Mouse (Mus musculus) neural tube, embryonic 14.5 days (tissue): ENCODE measurements around the gene Tpbgl. TPM values are rescaled to one million over a fixed set of nuclear protein-coding genes. Genes with fewer than 3 reads are reported as not detected.

Source experiments
- ATAC-seq: fragments of 200-750 bp; cut with Nextera tagmentation; 2 replicates; pipeline ENCODE4 v1.8.0; 2017; ENCODE audit warnings: low read depth, mild to moderate bottlenecking, moderate TSS enrichment, moderate library complexity
- H3K27ac ChIP-seq: fragments of 300-500 bp; sonication (generic); 2 replicates; pipeline ENCODE4 v1.5.1; 2014; ENCODE audit warnings: low read depth, mild to moderate bottlenecking, control low read depth, low read length, moderate library complexity, mixed read lengths
- H3K27me3 ChIP-seq: fragments of 300-500 bp; sonication (generic); 2 replicates; pipeline ENCODE4 v1.6.1; 2014; ENCODE audit warnings: low read length; ENCODE audit not compliant: control insufficient read depth, insufficient read depth
- H3K36me3 ChIP-seq: fragments of 300-500 bp; sonication (generic); 2 replicates; pipeline ENCODE4 v1.6.1; 2014; ENCODE audit warnings: low read length, mixed read lengths; ENCODE audit not compliant: control insufficient read depth, insufficient read depth
- H3K4me1 ChIP-seq: fragments of 300-500 bp; sonication (generic); 2 replicates; pipeline ENCODE4 v1.6.1; 2014; ENCODE audit warnings: low read length; ENCODE audit not compliant: control insufficient read depth, insufficient read depth
- H3K4me2 ChIP-seq: fragments of 300-500 bp; sonication (generic); 2 replicates; pipeline ENCODE4 v1.6.1; 2014; ENCODE audit warnings: mild to moderate bottlenecking, low read depth, low read length, control low read depth
- H3K4me3 ChIP-seq: fragments of 300-500 bp; sonication (generic); 2 replicates; pipeline ENCODE4 v1.5.1; 2014; ENCODE audit warnings: low read depth, low read length, control low read depth, mixed read lengths
- H3K9ac ChIP-seq: fragments of 300-500 bp; sonication (generic); replicated peaks from 2 replicates; pipeline ENCODE4 v1.6.1; 2014; ENCODE audit warnings: low read depth, mild to moderate bottlenecking, control low read depth, low read length, mixed read lengths
- H3K9me3 ChIP-seq: fragments of 300-500 bp; sonication (generic); 2 replicates; pipeline ENCODE4 v1.6.1; 2016; ENCODE audit warnings: low read length; ENCODE audit not compliant: control insufficient read depth
- whole genome bisulfite sequencing: fragments of 180-500 bp; shearing (Covaris S2); extraction: QIAGEN DNeasy Blood & Tissue Kit; methylation state at CpG from one replicate; pipeline ENCODE4 v1.1.7; 2014; 5-methylcytosine and 5-hydroxymethylcytosine counted together
- polyA plus RNA-seq: library from polyadenylated mRNA; unstranded; fragments of >200 nt; fragmentation: Nextera tagmentation; extraction: Ambion mirVana; gene quantifications from 2 replicates; pipeline ENCODE4 v1.2.1, GENCODE M21; 2014

The Tpbgl gene
- polyA plus RNA-seq, result 1.8 and 3.5 TPM in 2 replicates

DNA sequence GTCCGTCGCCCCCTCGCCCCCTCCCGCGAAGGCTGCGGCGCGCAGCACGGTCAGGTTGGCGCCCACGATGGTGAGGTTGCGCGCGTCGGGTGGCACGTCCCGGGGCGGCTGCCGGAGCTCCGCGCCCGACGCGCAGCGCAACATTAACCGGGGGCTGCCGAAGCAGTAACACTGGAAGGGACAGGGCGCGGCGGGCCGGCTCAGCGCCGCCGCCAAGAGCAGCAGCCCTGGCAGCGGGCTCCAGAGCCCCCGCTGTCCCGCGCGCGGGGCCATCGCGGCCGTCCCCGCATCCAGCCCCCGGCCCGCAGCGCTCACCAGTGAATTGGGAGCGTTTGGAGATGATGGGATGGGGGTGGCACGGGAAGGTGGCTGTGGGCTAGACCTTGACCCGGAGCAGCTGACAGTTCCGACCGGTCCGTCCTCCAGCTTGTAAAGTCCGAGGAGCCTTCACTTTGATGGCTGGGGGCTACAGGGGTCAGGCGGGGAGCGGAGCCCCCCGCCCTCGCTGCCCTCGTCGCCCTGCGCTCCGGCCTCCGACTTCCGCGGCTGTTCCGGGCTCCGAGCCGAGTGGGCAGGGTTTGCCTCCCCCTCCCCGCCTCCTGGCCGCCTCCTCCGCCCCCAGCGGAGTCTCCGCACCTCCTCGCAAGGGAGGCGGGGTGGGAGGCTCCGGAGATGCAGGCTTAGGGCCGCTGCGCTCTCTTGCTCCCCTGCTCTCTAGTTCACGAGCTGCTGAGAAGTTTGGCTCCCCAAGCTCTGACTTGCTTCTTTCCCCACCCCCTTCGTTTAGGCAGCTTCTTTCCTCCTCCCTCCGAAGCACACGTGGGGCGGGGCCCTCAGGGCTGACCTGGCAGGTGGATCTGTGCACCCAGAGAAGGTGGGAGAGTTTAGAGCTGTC is at the start of gene Tpbgl:
Gene Tpbgl, minus strand, starts transcription at position 728 of the 895 bp plus-strand sequence.
- Histone ChIP-seq H3K27ac (peak within 1 kb of the TSS; percentile 55), H3K4me1 (peaks cover 12% of the 10 kb centered on the region), H3K27me3 (peaks cover 27% of the 10 kb centered on the region), H3K9ac (peak within 1 kb of the TSS; percentile 63), H3K4me2 (peak within 1 kb of the TSS; percentile 86), H3K4me3 (peak within 1 kb of the TSS; percentile 44), H3K36me3 (no peaks in the 10 kb centered on the region), H3K9me3 (no peaks in the 10 kb centered on the region)
- peak; percentile 42 for ATAC-seq
- WGBS, result under 1% methylated on average over 67 of the region's 83 CpGs

GRCm38 (mm10) chr7:99674890-99675289 is 48.0 kb upstream of the Tpbgl start:
- WGBS, result 89% methylated on average over 3 of the region's 3 CpGs

GRCm38 (mm10) chr7:99674209-99674608 is 47.3 kb upstream of the Tpbgl start:
- H3K9ac ChIP-seq, result no peak overlapping the region
- ATAC-seq, result no peak
- 82% methylated on average over 5 of the region's 5 CpGs for WGBS

More at GRCm38 (mm10) chr7:99674890-99675289, 48.0 kb upstream of the Tpbgl start:
- ATAC-seq, result no peak
- Histone ChIP-seq H3K4me1 (no peaks in the 10 kb centered on the region), H3K36me3 (no peaks in the 10 kb centered on the region), H3K27me3 (no peaks in the 10 kb centered on the region), H3K9ac (no peak overlapping the region), H3K27ac (no peak overlapping the region), H3K9me3 (no peaks in the 10 kb centered on the region), H3K4me2 (no peak overlapping the region), H3K4me3 (no peak overlapping the region)

GRCm38 (mm10) chr7:99673188-99673587 is 46.3 kb upstream of the Tpbgl start:
- WGBS, result 79% methylated on average over 8 of the region's 8 CpGs
- Histone ChIP-seq H3K27ac (peak overlapping the region; percentile 22; the same call in 1 of the 2 replicates), H3K27me3 (no peaks in the 10 kb centered on the region), H3K4me2 (no peak overlapping the region), H3K9me3 (no peaks in the 10 kb centered on the region), H3K4me3 (no peak overlapping the region), H3K36me3 (no peaks in the 10 kb centered on the region), H3K9ac (no peak overlapping the region), H3K4me1 (no peaks in the 10 kb centered on the region)
- no peak for ATAC-seq

More at GRCm38 (mm10) chr7:99674209-99674608, 47.3 kb upstream of the Tpbgl start:
- Histone ChIP-seq H3K4me1 (no peaks in the 10 kb centered on the region), H3K36me3 (no peaks in the 10 kb centered on the region), H3K4me2 (no peak overlapping the region), H3K9me3 (no peaks in the 10 kb centered on the region), H3K27ac (no peak overlapping the region), H3K27me3 (no peaks in the 10 kb centered on the region), H3K4me3 (no peak overlapping the region)

- H3K4me3 ChIP-seq, result no peak overlapping the region
- no peak overlapping the region for H3K9ac ChIP-seq
- H3K4me2 ChIP-seq, result no peak overlapping the region
- no peaks in the 10 kb centered on the region for H3K27me3 ChIP-seq
- no peaks in the 10 kb centered on the region for H3K4me1 ChIP-seq
- H3K9me3 ChIP-seq, result no peaks in the 10 kb centered on the region
- 89% methylated on average over 9 of the region's 9 CpGs for WGBS
- H3K36me3 ChIP-seq, result no peaks in the 10 kb centered on the region
- no peak for ATAC-seq
- H3K27ac ChIP-seq, result no peak overlapping the region
These were observed 44.9 kb upstream of the Tpbgl start for GRCm38 (mm10) chr7:99671544-99672435.

- Histone ChIP-seq H3K9me3 (no peaks in the 10 kb centered on the region), H3K4me2 (no peak overlapping the region), H3K27me3 (no peaks in the 10 kb centered on the region), H3K4me3 (no peak overlapping the region), H3K27ac (no peak overlapping the region), H3K9ac (no peak overlapping the region), H3K4me1 (no peaks in the 10 kb centered on the region), H3K36me3 (no peaks in the 10 kb centered on the region)
- no peak for ATAC-seq
- WGBS, result 74% methylated on average over 4 of the region's 4 CpGs
These were observed 44.0 kb upstream of the Tpbgl start for GRCm38 (mm10) chr7:99670915-99671314.

DNA sequence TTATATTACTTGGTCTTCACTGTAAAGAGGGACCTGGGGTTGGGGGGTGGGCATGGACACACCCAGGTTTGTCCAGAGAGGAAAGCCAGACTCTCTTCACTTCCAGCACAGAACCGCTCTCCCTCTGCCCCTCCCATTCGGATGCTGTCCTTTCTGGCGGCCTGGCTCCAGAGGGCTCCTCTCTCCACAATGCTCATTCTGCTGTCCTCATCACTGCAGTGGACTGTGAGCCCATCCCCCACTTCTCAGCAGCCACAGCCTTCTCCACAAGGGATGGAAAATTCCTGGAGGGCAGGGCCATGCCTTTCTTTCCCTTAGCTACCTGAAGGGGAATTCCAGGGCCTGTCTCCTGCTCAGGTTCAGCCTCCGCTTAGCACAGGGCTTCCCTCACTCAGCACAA is 41.9 kb upstream of the Tpbgl start:
- H3K27me3 ChIP-seq, result no peaks in the 10 kb centered on the region
- H3K4me1 ChIP-seq, result no peaks in the 10 kb centered on the region
- H3K4me2 ChIP-seq, result no peak overlapping the region
- no peak overlapping the region for H3K27ac ChIP-seq
- 32% methylated on average over 4 of the region's 4 CpGs for WGBS
- no peak for ATAC-seq
- H3K9me3 ChIP-seq, result no peaks in the 10 kb centered on the region
- no peaks in the 10 kb centered on the region for H3K36me3 ChIP-seq
- no peak overlapping the region for H3K4me3 ChIP-seq
- H3K9ac ChIP-seq, result no peak overlapping the region

GRCm38 (mm10) chr7:99667096-99667495 is 40.2 kb upstream of the Tpbgl start:
- no peaks in the 10 kb centered on the region for H3K9me3 ChIP-seq
- no peaks in the 10 kb centered on the region for H3K36me3 ChIP-seq
- no peak overlapping the region for H3K27ac ChIP-seq
- no peak overlapping the region for H3K4me3 ChIP-seq
- no peaks in the 10 kb centered on the region for H3K27me3 ChIP-seq
- no peaks in the 10 kb centered on the region for H3K4me1 ChIP-seq
- no peak overlapping the region for H3K4me2 ChIP-seq
- 87% methylated on average over 16 of the region's 16 CpGs for WGBS
- no peak for ATAC-seq
- no peak overlapping the region for H3K9ac ChIP-seq
